Mouse (Mus musculus): ENCODE data around the gene Pkp1.

Gene Pkp1

GRCm38 (mm10) chr1:135861091-135861490 is 57.9 kb downstream of the Pkp1 start:
- in situ Hi-C loops (cut with MboI; ENCODE audit: unreplicated experiment in 2 of 2): no loop called here

- in situ Hi-C loops (cut with MboI; ENCODE audit: unreplicated experiment in 2 of 2): no loop called here
Measured at GRCm38 (mm10) chr1:135858533-135858932, 60.5 kb downstream of the Pkp1 start.

- in situ Hi-C loops (cut with MboI; ENCODE audit: unreplicated experiment in 2 of 2): no loop called here
Measured at GRCm38 (mm10) chr1:135857137-135857775, 61.8 kb downstream of the Pkp1 start.

GRCm38 (mm10) chr1:135856070-135856469 is 62.9 kb downstream of the Pkp1 start:
- in situ Hi-C loops (cut with MboI; ENCODE audit: unreplicated experiment in 2 of 2): no loop called here

- in situ Hi-C loops (cut with MboI; ENCODE audit: unreplicated experiment in 2 of 2): no loop called here
Measured at GRCm38 (mm10) chr1:135855344-135855687, 63.7 kb downstream of the Pkp1 start.

GRCm38 (mm10) chr1:135854591-135855343 is 64.2 kb downstream of the Pkp1 start:
- in situ Hi-C loops (cut with MboI; ENCODE audit: unreplicated experiment in 2 of 2): no loop called here

- in situ Hi-C loops (cut with MboI; ENCODE audit: unreplicated experiment in 2 of 2): no loop called here
Measured at GRCm38 (mm10) chr1:135853200-135853599, 65.8 kb downstream of the Pkp1 start.

GRCm38 (mm10) chr1:135852044-135852756 is 66.8 kb downstream of the Pkp1 start:
- in situ Hi-C loops (cut with MboI; ENCODE audit: unreplicated experiment in 2 of 2): no loop called here

- in situ Hi-C loops (cut with MboI; ENCODE audit: unreplicated experiment in 2 of 2): no loop called here
Measured at GRCm38 (mm10) chr1:135850722-135851512, 68.1 kb downstream of the Pkp1 start.

- in situ Hi-C loops (cut with MboI; ENCODE audit: unreplicated experiment in 2 of 2): no loop called here
Measured at GRCm38 (mm10) chr1:135847611-135848351, 71.2 kb downstream of the Pkp1 start.

GRCm38 (mm10) chr1:135847139-135847562 is 71.9 kb downstream of the Pkp1 start:
- in situ Hi-C loops (cut with MboI; ENCODE audit: unreplicated experiment in 2 of 2): no loop called here

GRCm38 (mm10) chr1:135846632-135847031 is 72.4 kb downstream of the Pkp1 start:
- in situ Hi-C loops (cut with MboI; ENCODE audit: unreplicated experiment in 2 of 2): no loop called here

GRCm38 (mm10) chr1:135844481-135844880 is 74.5 kb downstream of the Pkp1 start:
- in situ Hi-C loops (cut with MboI; ENCODE audit: unreplicated experiment in 2 of 2): no loop called here

- in situ Hi-C loops (cut with MboI; ENCODE audit: unreplicated experiment in 2 of 2): no loop called here
Measured at GRCm38 (mm10) chr1:135843519-135844262, 75.3 kb downstream of the Pkp1 start.

GRCm38 (mm10) chr1:135840675-135841395 is 78.2 kb downstream of the Pkp1 start:
- in situ Hi-C loops (cut with MboI; ENCODE audit: unreplicated experiment in 2 of 2): no loop called here

GRCm38 (mm10) chr1:135839065-135839464 is 79.9 kb downstream of the Pkp1 start:
- in situ Hi-C loops (cut with MboI; ENCODE audit: unreplicated experiment in 2 of 2): no loop called here

GRCm38 (mm10) chr1:135838626-135839025 is 80.4 kb downstream of the Pkp1 start:
- in situ Hi-C loops (cut with MboI; ENCODE audit: unreplicated experiment in 2 of 2): no loop called here

GRCm38 (mm10) chr1:135835716-135836483 is 83.1 kb downstream of the Pkp1 start, which contains the start of gene Tnnt2:
Tnnt2 (plus strand) TSS chr1:135836354.
- in situ Hi-C loops (cut with MboI; ENCODE audit: unreplicated experiment in 2 of 2): no loop called here
